Mouse (Mus musculus) gastrocnemius, postnatal 14 days (tissue): ENCODE results near the gene Defb47. TPM values are rescaled to one million over a fixed set of nuclear protein-coding genes. Genes with fewer than 3 reads are reported as not detected.
A peak's percentile ranks its signal among the peaks of the same experiment; 100 is the strongest.

Experiments used
- DNase-seq: peaks from one replicate; pipeline ENCODE4 v3.0.0; 2021; ENCODE audit warnings: mixed read lengths
- intact Hi-C: fragments of 180-260 bp; cut with DNase I; formaldehyde crosslinking; loops from one replicate; pipeline ENCODE4 v1.15.1; 2025; ENCODE audit warnings: low total_unique reads
- long read RNA-seq, 2 experiments: library from polyadenylated mRNA; stranded (forward); transcript quantifications; one replicate each; pipeline ENCODE4 v2.0.0; 2021
- total RNA-seq, 2 experiments: library from RNA; stranded (reverse); gene quantifications; 2 replicates each; pipeline ENCODE4 v1.2.3; 2021

Gene Defb47
- not detected for total RNA-seq
- long read RNA-seq, experiment 1 = 0 reads
- long read RNA-seq, experiment 2 = 0 reads

DNA sequence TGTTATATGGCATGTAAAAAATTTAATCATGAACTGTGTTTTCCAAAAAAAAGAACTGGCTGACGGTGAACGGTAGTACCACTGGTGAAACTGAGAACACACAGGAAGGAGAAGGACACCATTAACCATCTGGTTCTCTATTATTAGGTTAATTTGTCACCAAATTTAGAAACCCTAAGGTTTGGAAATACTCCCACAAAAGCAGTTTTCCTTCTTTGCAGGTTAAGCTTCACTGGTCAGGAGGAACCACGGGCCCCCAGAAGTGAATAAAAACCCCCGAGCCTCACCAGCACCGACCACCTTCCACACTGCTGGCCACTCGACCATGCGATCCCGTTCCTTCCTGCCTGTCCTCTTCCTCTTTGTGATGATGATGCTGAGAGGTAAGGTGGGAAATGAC is at the start of gene Defb47:
Gene Defb47 (plus strand): TSS at position 301 of the 400 bp plus-strand sequence.
- no peak for DNase-seq
- intact Hi-C loops = no loop called here

DNA sequence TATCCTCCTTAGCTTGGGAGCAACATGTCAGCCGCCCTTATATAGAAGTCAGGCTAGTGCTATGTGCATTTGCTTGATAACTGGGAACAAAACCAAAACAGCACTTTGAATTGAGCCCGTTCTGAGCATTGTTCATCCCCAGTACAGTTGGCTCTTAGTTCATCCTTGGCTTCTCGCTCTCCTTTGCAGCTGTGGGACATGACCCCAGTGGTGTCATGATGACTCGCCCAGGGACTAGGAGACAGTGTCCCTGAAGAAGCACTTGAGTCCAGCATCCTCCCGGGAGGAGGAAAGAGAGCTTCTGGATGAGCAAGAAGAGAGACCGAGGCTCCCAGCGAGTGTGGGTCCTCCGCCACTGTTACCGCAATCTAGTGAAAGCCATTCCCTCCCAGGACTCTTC is 41.8 kb upstream of the Defb47 start:
- intact Hi-C loops = loop anchor here (5.0 kb wide), 1 partner anchor 259 kb away; no protein-coding TSS in a partner anchor
- DNase-seq = no peak

DNA sequence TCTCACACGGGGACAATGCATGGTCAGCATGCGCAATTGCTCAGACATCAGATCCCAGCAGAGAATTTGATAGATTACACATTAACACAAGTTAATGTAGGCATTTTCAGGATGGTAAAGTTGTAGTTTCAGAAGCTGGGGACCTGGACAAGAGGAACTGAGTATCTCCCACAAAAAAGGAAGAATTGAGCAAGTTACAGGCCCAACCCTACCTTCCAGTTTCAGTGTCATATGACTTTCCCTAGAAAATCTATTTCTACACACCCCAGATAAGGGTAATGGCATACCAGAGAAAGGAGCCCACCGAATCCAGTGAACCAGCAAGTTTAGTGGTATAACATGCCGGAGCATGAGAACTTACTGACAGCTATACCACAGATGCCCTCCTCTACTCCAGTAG is 34.2 kb upstream of the Defb47 start:
- no peak for DNase-seq
- intact Hi-C loops = no loop called here

DNA sequence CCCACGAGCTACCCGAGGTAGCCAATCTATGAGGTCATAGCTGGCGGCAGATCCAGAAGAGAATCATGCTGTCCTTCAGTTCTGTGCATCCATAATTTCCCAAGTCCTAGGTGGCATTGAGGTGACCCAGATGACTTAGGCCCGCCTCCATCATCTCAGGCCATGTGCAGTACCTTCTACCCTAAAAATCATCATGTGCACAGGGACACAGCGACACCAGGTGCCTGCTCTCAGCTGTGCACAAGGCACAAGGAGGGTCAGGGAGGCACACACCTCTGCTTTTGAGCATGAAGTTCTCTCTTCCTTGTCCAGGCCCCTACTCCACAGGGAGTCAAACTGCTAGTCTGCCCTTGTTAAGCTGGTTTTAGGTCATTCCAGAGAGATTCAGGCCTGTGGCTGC is 32.5 kb upstream of the Defb47 start:
- intact Hi-C loops = no loop called here
- no peak for DNase-seq

DNA sequence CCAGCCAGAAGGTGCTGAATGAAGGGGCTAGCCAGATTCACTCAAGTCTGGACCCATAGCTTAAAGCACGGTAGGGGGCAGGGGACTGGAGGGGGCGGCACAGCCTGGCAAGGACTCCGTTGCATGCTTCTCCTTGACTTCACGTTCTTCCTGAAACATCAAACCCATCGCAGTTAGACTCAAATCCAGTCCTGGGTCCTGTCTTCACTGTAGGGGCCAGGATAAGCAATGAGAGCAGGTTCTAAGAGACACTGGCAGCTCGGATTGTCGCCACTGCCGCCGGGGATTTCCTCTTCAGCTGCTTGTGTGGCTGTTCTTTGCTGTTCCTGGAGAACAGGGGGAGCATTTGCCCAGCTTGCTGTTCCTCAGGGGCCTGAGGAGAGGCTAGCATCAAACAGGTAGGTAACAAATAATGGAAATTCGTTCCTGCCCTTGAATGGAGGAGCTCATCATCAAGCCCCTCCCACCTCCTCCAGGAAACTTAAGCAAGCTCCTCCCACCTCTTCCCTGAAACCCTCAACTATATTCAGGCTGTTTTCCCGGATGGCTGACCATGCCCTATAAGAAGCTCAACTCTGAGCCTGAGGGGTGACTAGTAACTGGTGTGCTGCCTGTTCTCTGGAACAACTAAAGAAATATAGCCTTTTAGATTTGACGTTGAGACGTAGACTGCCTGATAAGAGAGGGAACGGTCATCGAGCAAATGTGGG is 31.9 kb upstream of the Defb47 start:
- intact Hi-C loops = no loop called here
- no peak for DNase-seq

DNA sequence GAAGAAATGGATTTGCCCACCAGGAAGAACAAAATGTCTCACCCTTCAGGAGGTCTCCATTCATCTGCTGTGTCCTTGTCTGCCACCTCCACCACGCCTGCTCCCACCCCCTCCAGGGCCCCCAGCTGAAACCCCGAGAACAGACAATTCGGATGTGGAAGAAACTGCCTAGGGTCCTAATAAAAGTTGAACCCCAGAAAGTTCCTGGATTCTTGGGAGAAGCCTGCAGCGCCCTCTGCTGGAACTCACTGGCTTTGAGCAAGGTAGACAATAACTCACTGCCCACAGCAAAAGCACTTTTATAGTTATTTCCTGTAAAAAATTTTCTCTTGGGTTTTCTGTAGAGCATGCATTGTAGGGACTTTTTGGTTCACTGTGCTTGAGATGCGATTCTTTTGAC is 22.8 kb upstream of the Defb47 start:
- DNase-seq = peak; percentile 62
- intact Hi-C loops = loop anchor here (10.0 kb wide), 1 partner anchor 480 kb away; no protein-coding TSS in a partner anchor

DNA sequence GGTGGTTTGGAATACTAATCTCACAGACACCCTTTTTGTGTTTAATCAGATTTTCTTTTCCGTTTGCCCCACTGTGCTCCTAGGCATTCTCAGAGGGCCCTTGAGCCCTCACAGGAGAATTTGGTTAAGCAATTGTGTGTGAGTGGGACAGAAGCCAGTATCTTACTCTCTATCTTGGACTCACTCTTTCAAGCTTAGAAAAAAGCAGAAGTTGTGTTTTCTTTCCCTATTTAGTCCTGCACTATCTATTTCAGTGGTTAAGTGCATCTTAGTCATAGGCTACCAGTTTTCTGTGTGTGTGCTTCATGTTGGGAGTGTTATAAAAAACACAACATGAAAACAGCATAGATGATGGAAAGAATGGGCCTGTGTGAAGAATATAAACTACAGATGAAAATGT is 18.1 kb upstream of the Defb47 start:
- no peak for DNase-seq
- intact Hi-C loops = loop anchor here (10.0 kb wide), 1 partner anchor 485 kb away; no protein-coding TSS in a partner anchor

DNA sequence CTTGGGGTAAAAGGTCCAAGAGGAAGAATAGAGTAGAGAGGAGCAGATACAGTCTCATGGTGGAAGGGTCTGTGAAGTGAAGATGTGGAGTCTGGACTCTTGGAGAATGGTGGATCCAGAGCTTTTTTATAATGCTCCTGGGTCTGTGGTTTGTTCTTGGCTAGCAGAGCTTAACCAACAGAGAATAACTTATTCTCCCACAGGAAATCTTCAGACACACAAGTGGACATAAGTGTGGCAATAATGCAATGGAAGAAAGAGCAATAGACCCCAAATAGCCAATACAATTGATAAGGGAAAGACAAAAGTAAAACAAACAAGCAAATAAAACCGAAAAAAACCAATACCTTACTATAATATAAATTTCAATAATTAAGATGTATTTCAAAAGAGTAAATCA is 13.5 kb upstream of the Defb47 start, which contains the start of gene Defb48:
Gene Defb48 (minus strand): TSS at position 101 of the 400 bp plus-strand sequence.
- intact Hi-C loops = no loop called here
- no peak for DNase-seq

DNA sequence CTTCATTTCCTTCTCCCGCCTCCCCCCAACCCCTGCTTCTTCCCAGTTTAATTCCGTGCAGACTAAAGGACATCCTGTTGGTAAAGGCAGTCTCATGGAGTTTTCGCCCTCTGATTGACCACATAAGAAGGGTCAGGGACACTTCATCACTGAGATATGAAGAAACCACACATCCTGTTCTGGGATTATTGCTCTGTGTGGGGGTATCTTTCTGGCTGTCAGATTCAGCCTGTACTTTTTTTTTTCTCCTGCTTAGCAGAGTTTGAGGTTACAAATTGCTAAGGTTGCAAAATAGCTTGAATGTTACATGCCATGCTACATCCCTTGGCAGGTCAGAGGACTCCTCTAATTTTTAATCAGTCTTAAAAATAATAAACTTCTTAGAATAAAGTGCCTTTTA is 6.6 kb upstream of the Defb47 start:
- DNase-seq = no peak
- intact Hi-C loops = no loop called here

DNA sequence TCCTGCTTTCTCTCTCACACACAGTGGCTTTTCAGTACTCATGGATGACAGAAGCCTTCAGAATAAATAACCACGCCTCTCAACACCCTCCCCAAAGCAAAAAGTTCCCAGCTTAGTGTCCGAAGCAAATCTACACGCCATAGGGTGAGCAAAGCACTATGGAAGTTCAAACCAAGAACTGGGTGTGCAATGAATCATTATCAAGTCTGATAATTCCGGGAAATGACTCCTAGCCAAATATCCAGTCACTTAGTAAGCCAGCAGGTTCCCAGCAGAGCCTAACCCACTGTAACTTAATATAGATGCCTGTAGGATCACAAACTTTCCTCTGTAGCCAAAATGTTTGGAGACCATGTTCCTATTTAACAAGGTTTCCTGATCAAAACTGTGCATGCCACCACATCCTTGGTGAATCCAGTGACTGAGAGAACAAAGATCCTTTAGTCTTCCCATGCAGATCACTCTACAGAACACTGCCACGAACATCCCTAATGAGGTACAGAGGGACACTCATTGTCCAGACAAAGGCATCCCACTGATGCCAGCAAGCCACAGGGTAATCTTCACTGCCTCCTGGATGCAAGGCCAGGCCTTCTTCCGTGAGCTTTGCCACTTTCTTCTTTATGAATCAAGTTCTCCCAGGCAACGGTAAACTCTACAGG is 5.9 kb upstream of the Defb47 start:
- intact Hi-C loops = no loop called here
- no peak for DNase-seq

DNA sequence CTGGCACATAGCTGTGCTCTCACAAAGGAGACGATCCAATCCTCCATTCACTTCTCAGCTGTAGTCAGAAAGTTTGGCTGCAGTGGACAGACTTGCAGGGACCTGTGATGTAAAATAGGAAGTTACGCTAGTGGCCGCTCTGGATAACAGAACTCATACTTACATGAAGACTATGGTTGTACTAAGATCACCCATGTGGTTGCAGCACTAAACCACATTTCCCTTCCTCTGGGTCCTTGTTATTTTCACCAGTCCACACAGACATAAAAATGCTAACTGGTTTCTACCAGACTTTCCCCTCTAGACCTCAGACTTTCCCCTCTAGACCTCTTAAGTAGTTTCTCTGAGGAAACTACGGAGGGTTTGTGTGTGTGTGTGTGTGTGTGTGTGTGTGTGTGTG is 1.1 kb downstream of the Defb47 start:
- no peak for DNase-seq
- intact Hi-C loops = no loop called here

DNA sequence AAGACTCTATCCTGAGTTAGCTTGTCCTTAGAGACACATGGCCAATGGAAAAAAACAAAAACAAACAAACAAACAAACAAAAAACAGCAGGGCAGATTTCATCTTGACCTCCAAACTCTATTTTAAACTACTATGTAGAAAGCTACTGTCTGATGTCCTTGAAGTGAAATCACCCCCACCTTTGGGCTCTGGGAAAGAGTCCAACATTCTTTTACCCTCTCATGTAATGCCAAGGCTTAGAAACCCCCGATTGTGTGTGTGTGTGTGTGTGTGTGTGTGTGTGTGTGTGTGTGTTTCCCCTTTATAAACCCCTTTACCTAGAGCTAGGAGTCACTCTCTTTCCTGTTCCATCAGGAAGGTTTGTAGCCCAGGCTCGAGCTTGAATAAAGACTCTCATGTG is 4.7 kb downstream of the Defb47 start:
- intact Hi-C loops = no loop called here
- no peak for DNase-seq

DNA sequence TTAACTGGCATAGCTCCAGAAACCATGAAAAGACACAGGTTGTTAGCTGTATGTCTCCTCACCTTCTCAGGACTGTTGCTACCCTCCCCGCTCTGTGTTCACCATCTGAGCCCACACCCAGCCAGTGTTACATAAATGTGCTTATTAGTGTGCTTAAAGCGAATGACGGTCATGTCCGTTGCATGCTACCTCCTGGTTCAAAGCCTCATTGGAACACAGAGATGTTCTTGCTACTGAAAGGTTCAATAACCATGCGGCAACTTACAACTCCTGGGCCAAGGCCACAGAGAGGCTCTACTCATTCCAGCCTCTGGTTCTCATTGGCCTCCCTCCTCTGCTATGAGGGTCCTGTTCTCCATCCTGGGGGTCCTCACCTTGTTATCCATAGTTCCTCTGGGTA is 13.6 kb downstream of the Defb47 start, which contains the start of gene Defb43:
Gene Defb43 (plus strand): TSS at position 301 of the 400 bp plus-strand sequence.
- no peak for DNase-seq
- intact Hi-C loops = no loop called here

DNA sequence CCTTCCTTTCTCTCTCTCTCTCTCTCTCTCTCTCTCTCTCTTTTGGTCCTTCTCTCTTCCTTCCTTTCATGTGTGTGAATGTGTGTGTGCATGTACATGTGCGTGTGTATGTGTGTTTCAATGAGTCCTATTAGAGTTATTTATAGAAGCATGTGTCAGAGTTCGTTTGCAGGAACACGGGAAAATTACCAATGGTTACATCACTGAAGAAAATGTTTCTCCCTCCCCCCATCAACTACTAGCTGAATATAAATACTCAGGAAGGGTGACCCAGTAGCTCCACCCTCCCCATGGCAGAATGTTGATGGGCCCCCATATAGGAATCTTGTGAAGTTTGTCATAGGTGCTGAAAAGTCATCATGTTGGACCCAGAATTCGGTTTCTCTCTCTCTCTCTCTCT is 15.2 kb downstream of the Defb47 start:
- DNase-seq = no peak
- intact Hi-C loops = no loop called here

DNA sequence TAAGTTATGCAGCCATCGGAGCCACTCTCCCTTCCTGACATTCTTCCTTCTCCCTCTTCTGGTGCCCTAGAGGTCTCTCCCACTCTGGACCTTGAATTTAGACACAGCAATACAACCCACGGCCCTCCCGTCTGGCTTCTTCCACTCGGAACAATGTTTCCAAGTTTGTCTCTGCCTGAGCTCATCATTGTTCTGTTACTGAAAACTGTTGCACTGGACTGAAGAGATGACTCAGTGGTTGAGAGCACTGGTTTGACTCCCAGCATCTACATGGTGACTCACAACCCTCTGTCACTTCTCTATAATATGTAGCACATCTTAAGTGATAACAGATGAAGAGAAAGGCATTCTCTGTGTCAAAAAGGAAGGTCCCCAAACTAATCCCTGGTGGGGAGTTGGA is 16.8 kb downstream of the Defb47 start:
- DNase-seq = no peak
- intact Hi-C loops = no loop called here

DNA sequence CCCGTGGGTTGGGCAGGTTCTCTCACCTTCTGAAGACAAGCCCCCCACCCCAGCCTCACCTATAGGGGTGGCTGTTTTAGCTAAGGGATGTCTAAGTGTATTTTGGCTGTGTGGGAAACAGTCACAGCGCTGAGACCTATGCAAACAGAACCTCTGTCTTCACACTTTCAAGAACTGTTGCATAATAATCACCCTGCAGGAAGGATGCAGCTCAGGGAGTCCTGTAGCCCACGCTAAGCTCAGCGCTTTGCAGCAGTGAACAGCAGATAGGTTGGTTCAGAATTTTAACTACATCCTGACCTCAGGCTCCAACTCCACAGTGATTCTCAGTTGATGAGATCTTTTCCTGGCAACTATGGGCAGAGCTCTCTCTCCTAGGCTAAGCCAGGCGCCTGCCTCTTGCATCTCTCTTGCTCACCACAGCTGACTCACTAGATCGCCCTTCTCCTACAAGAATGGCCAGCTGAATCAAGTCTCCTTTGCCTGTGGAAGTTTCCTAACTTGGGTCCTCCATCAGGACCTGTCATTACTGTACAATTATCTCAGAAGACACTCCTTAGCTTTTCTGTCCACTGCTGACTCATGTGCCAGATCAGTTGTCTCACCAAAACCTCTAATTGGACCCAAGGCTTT is 22.8 kb downstream of the Defb47 start:
- intact Hi-C loops = no loop called here

DNA sequence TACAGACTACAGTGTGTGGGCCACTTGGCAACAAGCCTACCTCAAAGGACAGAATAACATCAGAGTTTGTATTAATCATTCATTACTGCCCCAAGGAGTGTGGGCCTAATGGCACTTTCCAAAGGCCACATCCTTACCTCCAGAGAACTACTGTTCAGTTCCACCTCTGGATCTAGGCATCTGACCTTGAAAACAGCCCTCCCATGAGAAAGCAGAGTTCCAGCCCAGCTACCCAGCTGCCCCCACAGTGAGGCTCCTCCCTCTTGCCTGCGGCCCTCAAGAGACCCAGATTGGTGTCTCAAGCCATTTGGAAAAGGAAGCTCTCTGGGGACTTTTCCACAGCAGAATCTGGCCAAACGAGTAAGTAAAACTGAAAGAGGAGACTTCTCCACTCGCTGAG is 48.8 kb downstream of the Defb47 start, which contains the start of gene Defb42:
Gene Defb42 (plus strand): TSS at position 301 of the 400 bp plus-strand sequence.
- DNase-seq = no peak
- intact Hi-C loops = no loop called here

More for the DNA sequence above, 22.8 kb downstream of the Defb47 start:
- DNase-seq = no peak

DNA sequence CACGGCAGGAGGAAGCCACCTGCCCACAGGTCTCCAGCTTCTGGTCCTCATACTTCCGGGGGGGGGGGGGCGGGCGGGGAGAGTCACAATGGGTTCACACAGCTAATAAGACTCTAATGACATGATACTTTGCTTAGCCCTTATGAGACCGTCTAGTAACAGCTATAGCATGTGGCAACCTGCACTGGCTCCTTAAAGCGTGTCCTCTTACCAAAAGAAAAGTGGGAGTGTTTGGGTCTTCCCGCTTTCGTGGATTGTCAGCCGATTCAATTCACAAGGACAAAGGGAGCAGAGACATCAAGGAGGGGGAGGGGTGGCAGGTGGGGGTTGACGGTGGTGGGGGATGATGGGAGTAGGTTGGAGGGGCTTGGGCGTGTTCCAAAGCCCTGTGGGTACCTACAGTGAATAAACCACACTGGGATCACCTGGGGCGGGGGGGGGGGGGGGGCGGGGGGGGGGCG is 52.1 kb downstream of the Defb47 start, which contains the start of gene Defb30:
Gene Defb30 (minus strand): TSS at position 51 of the 461 bp plus-strand sequence.
- no peak for DNase-seq
- intact Hi-C loops = no loop called here
